ENCODE assay signal across 11 mouse cellular contexts in genomic region chr10:40447921-40448320, GRCm38 (mm10).
DNase-seq lines count a peak whose midpoint lies in the region; ATAC-seq lines count a peak whose summit lies in the region.
"Had no signal": no experiment of that assay in that cellular context is flagged by ENCODE, and none has a peak within 500 bp of the region (broad histone marks: within the 10 kb centered on the region; RNA-seq: fewer than 3 reads in every experiment).

No protein-coding gene starts in this region.

- no peaks in the 10 kb centered on the region for H3K9me3 ChIP-seq in intestine, embryonic 16.5 days (ENCODE audit: control insufficient read depth, low read length)
- H3K9me3 ChIP-seq in intestine, embryonic 15.5 days = no peaks in the 10 kb centered on the region

- no peak overlapping the region for H3K4me3 ChIP-seq in intestine, embryonic 16.5 days (ENCODE audit: low read length)
- H3K4me3 ChIP-seq in intestine, embryonic 15.5 days (replicated peaks) = no peak overlapping the region

- 56% methylated on average over 5 of the region's 5 CpGs for WGBS in intestine, embryonic 16.5 days
- 46% methylated on average over 5 of the region's 5 CpGs for WGBS in intestine, embryonic 15.5 days

- no peak for ATAC-seq in intestine, embryonic 16.5 days
- ATAC-seq in intestine, embryonic 15.5 days = no peak
- peak; percentile 53 for ATAC-seq in megakaryocyte, adult 5-6 weeks (ENCODE audit: poor library complexity, severe bottlenecking)
- ATAC-seq: intestine, postnatal 0 days had no signal

- H3K9ac ChIP-seq in intestine, embryonic 16.5 days (ENCODE audit: low read depth, low read length) = no peak overlapping the region
- H3K9ac ChIP-seq in intestine, embryonic 15.5 days = no peak overlapping the region
- H3K9ac ChIP-seq: lung, embryonic 14.5 days had no signal

- peaks cover 20% of the 10 kb centered on the region; the same call in 1 of the 2 replicates for H3K4me1 ChIP-seq in intestine, embryonic 16.5 days (ENCODE audit: control insufficient read depth, insufficient read depth, low read length)
- peaks cover 6% of the 10 kb centered on the region for H3K4me1 ChIP-seq in intestine, embryonic 15.5 days (replicated peaks)

- no peaks in the 10 kb centered on the region for H3K36me3 ChIP-seq in intestine, embryonic 16.5 days (ENCODE audit: control insufficient read depth, insufficient read depth, low read length)
- no peaks in the 10 kb centered on the region for H3K36me3 ChIP-seq in intestine, embryonic 15.5 days

- H3K27me3 ChIP-seq in intestine, embryonic 16.5 days (replicated peaks; ENCODE audit: control insufficient read depth, insufficient read depth, low read length) = no peaks in the 10 kb centered on the region
- H3K27me3 ChIP-seq in intestine, embryonic 15.5 days (replicated peaks) = no peaks in the 10 kb centered on the region

- H3K4me2 ChIP-seq in intestine, embryonic 16.5 days (ENCODE audit: low read depth, low read length) = no peak overlapping the region
- H3K4me2 ChIP-seq in intestine, embryonic 15.5 days (replicated peaks) = no peak overlapping the region
- H3K4me2 ChIP-seq: lung, embryonic 14.5 days had no signal

- intact Hi-C loops in left cerebral cortex, postnatal 10 days (cut with DNase I) = loop anchor here (5.0 kb wide), 1 partner anchor 69 kb away; no protein-coding TSS in a partner anchor

- H3K27ac ChIP-seq in intestine, embryonic 16.5 days (ENCODE audit: low read length) = peak overlapping the region; percentile 48; the same call in 1 of the 2 replicates
- no peak overlapping the region for H3K27ac ChIP-seq in intestine, embryonic 15.5 days

- DNase-seq in 416B (ENCODE audit: low read depth) = peak; percentile 87
- DNase-seq in CD4-positive, CD25-positive, alpha-beta regulatory T cell, adult 2 months (ENCODE audit: low read depth, low spot score) = peak; percentile 42
- DNase-seq in ovary, postnatal 10 days (ENCODE audit: low spot score) = no peak
- no peak for DNase-seq in frontal cortex, postnatal 36 days (ENCODE audit: low spot score in 2 of 2)
- no peak for DNase-seq in left cerebral cortex, postnatal 10 days (ENCODE audit: extremely low spot score in 1 of 2, low spot score in 2 of 2)
- DNase-seq: adrenal gland, postnatal 25 days; lung, embryonic 14.5 days had no signal

Comparison
In these comparisons a context has a peak if more than half of its experiments do, and no peak if none do; other contexts are left out.
1. DNase-seq: peak in 416B (single experiment) and CD4-positive, CD25-positive, alpha-beta regulatory T cell, adult 2 months (single experiment); none in ovary, postnatal 10 days (single experiment), frontal cortex, postnatal 36 days (0 of 2) and left cerebral cortex, postnatal 10 days (0 of 2).